Mouse (Mus musculus): ENCODE results near the gene Rsg1. TPM values are rescaled to one million over a fixed set of nuclear protein-coding genes. Genes with fewer than 3 reads are reported as not detected.
A peak's percentile ranks its signal among the peaks of the same experiment; 100 is the strongest.

The Rsg1 gene
- under 1 TPM; 0.42 to 0.52 TPM for total RNA-seq (2021)
- 0.88 and 1.1 TPM in 2 replicates for polyA plus RNA-seq (2012; rRNA removed)
- long read RNA-seq: 0 reads

DNA sequence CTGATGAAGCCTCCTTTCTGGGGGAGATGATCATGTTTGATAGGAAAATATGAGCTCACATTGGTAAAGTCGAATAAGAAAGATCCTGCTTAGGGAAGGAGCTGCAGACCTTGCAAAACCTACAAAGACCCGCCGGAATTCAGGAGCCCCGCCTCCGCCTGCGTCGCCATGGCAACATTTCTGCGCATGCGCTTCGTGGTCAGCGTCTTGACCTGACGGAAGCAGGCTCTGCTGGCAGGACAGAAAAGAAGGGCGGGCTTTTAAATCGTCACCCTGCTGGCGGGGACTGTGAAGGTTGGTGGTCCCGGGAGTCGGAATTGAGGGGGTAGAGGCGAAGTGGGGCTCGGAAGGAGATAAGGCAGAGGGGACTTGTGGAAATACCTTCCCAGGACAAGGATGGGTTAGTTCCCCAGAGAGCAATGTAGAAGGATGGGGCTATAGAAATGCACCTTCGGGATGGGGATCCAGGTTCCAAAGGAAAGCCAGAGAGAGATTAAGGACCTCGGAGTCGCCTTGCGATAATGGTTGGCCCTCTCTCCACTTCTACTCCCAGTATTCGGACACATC, at the start of gene Rsg1:
Gene Rsg1, plus strand, starts transcription at position 187 of the 567 bp plus-strand sequence.
- Histone ChIP-seq H3K9ac (ENCODE audit: low read depth, low read length) (peak within 1 kb of the TSS; percentile 59), H3K27me3 (ENCODE audit: control insufficient read depth, insufficient read depth, low read length) (no peaks in the 10 kb centered on the region), H3K4me1 (ENCODE audit: control insufficient read depth, insufficient read depth, low read length) (no peaks in the 10 kb centered on the region), H3K4me3 (peak within 1 kb of the TSS; percentile 55), H3K27ac (peak within 1 kb of the TSS; percentile 65), H3K36me3 (ENCODE audit: control insufficient read depth, insufficient read depth, low read length) (no peaks in the 10 kb centered on the region), H3K79me2 (replicated peaks; ENCODE audit: control insufficient read depth, insufficient read depth, low read length) (no peaks in the 10 kb centered on the region)
- under 1% methylated on average over 24 of the region's 24 CpGs for WGBS
- DNase-seq: peak; percentile 93 to 97
- intact Hi-C loops (cut with DNase I): loop anchor here (2.0 kb wide), 1 partner anchor 67 kb away; the partner anchor contains the start of gene Fbxo42
- TF ChIP-seq POLR2A (IDR thresholded peaks at IDR 0.05; ENCODE audit: insufficient read depth, low read depth, low read length): peak; percentile 60; the same call in 1 of the 2 replicates
- TF ChIP-seq EP300 (IDR thresholded peaks at IDR 0.05; ENCODE audit: insufficient read depth, low read depth, low read length): 0 out of 2 replicates have a peak, but pooled peaks have one; percentile 21
- TF ChIP-seq CTCF (IDR thresholded peaks at IDR 0.05): peak; percentile 34

DNA sequence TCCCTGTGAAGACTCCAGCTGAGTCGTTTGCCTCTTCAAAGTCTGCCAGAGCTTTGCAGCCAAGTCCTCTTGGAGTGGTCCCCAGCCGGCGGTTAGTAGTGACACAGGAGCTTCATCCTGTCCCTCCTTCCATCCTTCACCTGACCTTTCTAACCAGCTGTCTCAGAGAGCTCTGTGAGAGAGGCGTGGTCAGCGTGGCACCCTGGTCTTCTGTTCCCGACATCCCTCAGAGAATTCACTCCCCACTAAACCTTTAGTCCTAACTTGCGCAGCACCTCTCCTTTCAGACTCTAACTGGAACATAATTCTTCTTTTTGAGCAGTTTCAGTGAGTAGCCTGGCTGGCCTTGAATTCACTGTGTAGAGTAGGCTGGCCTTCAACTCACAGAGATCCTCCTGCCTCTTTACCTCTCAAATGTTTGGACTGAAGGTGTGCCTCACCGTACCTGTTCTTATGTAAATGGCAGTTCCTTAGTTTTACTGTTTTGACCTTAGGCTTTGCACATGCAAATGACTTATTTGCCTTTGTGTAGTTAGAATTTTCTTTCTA, 47.9 kb upstream of the Rsg1 start:
- TF ChIP-seq CTCF (IDR thresholded peaks at IDR 0.05): no peak
- TF ChIP-seq EP300 (IDR thresholded peaks at IDR 0.05; ENCODE audit: insufficient read depth, low read depth, low read length): no peak
- no peak for TF ChIP-seq POLR2A (IDR thresholded peaks at IDR 0.05; ENCODE audit: insufficient read depth, low read depth, low read length)
- Histone ChIP-seq H3K36me3 (ENCODE audit: control insufficient read depth, insufficient read depth, low read length) (no peaks in the 10 kb centered on the region), H3K27ac (no peak overlapping the region), H3K9ac (ENCODE audit: low read depth, low read length) (no peak overlapping the region), H3K4me3 (no peak overlapping the region), H3K27me3 (ENCODE audit: control insufficient read depth, insufficient read depth, low read length) (no peaks in the 10 kb centered on the region), H3K79me2 (replicated peaks; ENCODE audit: control insufficient read depth, insufficient read depth, low read length) (peaks cover 4% of the 10 kb centered on the region), H3K4me1 (ENCODE audit: control insufficient read depth, insufficient read depth, low read length) (peaks cover 2% of the 10 kb centered on the region)
- no peak for DNase-seq
- 66% methylated on average over 8 of the region's 8 CpGs for WGBS
- intact Hi-C loops (cut with DNase I): no loop called here

DNA sequence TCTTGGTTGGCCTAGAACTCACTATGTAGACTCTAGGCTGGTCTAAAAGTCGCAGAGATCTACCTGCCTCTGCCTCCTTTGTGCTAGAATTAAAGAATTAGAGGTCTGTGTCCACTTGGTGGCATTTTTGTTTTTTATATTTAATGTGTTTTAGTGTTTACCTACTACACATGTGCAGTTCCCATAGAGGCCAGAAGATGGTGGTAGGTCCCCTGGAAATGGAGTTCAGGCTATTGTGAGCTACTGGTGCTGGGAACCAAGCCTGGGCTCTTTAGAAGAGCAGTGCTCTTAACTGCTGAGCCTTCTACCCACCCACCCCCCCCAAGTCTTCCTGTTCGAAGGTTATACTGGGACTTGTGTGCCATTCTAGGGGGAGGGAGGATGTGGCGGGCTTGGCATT, 46.6 kb upstream of the Rsg1 start:
- Histone ChIP-seq H3K36me3 (ENCODE audit: control insufficient read depth, insufficient read depth, low read length) (no peaks in the 10 kb centered on the region), H3K4me3 (no peak overlapping the region), H3K27ac (no peak overlapping the region), H3K27me3 (ENCODE audit: control insufficient read depth, insufficient read depth, low read length) (no peaks in the 10 kb centered on the region), H3K9ac (ENCODE audit: low read depth, low read length) (no peak overlapping the region), H3K79me2 (replicated peaks; ENCODE audit: control insufficient read depth, insufficient read depth, low read length) (peaks cover 4% of the 10 kb centered on the region), H3K4me1 (ENCODE audit: control insufficient read depth, insufficient read depth, low read length) (no peaks in the 10 kb centered on the region)
- DNase-seq: no peak
- intact Hi-C loops (cut with DNase I): no loop called here
- TF ChIP-seq EP300 (IDR thresholded peaks at IDR 0.05; ENCODE audit: insufficient read depth, low read depth, low read length) (no peak), CTCF (IDR thresholded peaks at IDR 0.05) (peak; percentile 21)
- WGBS: 100% methylated on average over 3 of the region's 3 CpGs

DNA sequence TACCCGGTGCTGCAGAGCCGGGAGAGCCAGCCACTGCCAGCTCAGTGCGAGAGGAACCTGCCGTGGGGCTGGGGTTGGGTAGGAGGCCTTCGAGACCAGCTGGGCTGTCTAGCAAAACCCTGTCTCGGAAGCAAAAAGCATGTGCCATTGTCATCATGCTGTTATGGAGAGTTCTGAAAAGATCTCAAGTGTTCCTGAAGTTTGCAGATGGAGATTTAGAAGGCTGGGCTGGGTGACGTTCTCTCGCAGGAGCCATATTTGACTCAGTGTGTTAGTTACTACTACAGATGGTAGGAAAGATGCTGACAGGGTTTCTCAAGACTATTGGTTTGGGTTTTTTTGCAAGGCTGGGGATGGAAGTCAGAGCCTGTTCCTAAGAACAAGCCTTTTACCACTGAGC, 41.6 kb upstream of the Rsg1 start:
- Histone ChIP-seq H3K79me2 (replicated peaks; ENCODE audit: control insufficient read depth, insufficient read depth, low read length) (no peaks in the 10 kb centered on the region), H3K27ac (no peak overlapping the region), H3K4me1 (ENCODE audit: control insufficient read depth, insufficient read depth, low read length) (peaks cover 10% of the 10 kb centered on the region), H3K9ac (ENCODE audit: low read depth, low read length) (no peak overlapping the region), H3K4me3 (no peak overlapping the region), H3K36me3 (ENCODE audit: control insufficient read depth, insufficient read depth, low read length) (peaks cover 8% of the 10 kb centered on the region), H3K27me3 (ENCODE audit: control insufficient read depth, insufficient read depth, low read length) (no peaks in the 10 kb centered on the region)
- DNase-seq: no peak
- WGBS: 91% methylated on average over 8 of the region's 8 CpGs
- TF ChIP-seq CTCF (IDR thresholded peaks at IDR 0.05) (no peak), POLR2A (IDR thresholded peaks at IDR 0.05; ENCODE audit: insufficient read depth, low read depth, low read length) (no peak)
- intact Hi-C loops (cut with DNase I): no loop called here

DNA sequence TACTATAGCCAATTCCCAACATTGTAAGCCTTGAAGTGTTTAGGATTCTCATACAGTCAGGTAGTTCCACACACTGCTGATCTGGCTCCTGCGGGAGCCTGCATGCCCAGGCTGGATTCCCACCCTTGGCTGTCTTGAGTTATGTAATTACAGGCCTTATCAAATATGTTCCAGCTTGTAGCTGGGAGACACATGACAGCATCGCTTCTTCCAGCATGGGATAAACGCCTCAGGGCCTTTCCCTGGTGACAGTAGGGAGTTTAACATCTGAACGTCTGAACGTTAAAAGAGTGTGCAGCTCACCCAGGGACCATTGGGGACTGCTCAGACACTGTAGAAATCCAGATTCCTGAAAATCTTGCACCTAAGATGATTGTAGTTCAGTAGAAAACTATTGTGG, 38.0 kb upstream of the Rsg1 start:
- Histone ChIP-seq H3K27me3 (ENCODE audit: control insufficient read depth, insufficient read depth, low read length) (no peaks in the 10 kb centered on the region), H3K36me3 (ENCODE audit: control insufficient read depth, insufficient read depth, low read length) (peaks cover 8% of the 10 kb centered on the region), H3K4me1 (ENCODE audit: control insufficient read depth, insufficient read depth, low read length) (peaks cover 11% of the 10 kb centered on the region), H3K27ac (peak overlapping the region; percentile 34), H3K79me2 (replicated peaks; ENCODE audit: control insufficient read depth, insufficient read depth, low read length) (no peaks in the 10 kb centered on the region), H3K9ac (ENCODE audit: low read depth, low read length) (no peak overlapping the region), H3K4me3 (no peak overlapping the region)
- WGBS: 39% methylated on average over 5 of the region's 5 CpGs
- TF ChIP-seq POLR2A (IDR thresholded peaks at IDR 0.05; ENCODE audit: insufficient read depth, low read depth, low read length) (no peak), CTCF (IDR thresholded peaks at IDR 0.05) (no peak), EP300 (IDR thresholded peaks at IDR 0.05; ENCODE audit: insufficient read depth, low read depth, low read length) (0 out of 2 replicates have a peak, but pooled peaks have one; percentile 41)
- peak in 1 of 2 experiments; percentile 31 for DNase-seq
- intact Hi-C loops (cut with DNase I): no loop called here

DNA sequence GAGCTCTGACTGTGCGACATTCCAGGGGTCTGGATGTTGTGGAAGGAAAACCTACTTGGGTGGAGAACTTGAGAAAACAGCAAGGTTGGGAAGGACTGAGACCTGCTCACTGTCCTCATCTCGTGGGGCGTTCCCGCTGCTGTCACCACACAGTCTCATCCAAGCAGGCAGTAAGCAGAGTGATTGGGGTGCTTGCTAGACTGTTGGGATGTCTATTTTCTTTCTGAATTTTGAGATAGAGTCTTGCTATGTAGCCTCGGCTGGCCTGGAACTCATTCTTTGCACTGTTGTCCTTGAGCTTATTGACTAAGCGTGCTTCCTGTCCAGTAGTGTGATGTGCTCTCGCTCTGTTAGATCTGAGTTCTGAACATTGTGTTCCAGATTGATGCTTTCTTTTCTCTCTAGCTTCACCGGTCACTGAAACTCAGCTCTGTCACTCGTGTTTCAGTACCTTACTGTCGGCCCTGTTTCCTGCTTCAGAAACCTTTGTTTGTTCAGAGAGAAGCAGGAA, 37.4 kb upstream of the Rsg1 start:
- DNase-seq: no peak
- intact Hi-C loops (cut with DNase I): no loop called here
- Histone ChIP-seq H3K9ac (ENCODE audit: low read depth, low read length) (no peak overlapping the region; the same call in 1 of the 2 replicates), H3K4me3 (no peak overlapping the region), H3K36me3 (ENCODE audit: control insufficient read depth, insufficient read depth, low read length) (peaks cover 8% of the 10 kb centered on the region), H3K27ac (peak overlapping the region; percentile 34), H3K27me3 (ENCODE audit: control insufficient read depth, insufficient read depth, low read length) (no peaks in the 10 kb centered on the region), H3K79me2 (replicated peaks; ENCODE audit: control insufficient read depth, insufficient read depth, low read length) (no peaks in the 10 kb centered on the region), H3K4me1 (ENCODE audit: control insufficient read depth, insufficient read depth, low read length) (peaks cover 11% of the 10 kb centered on the region)
- no peak for TF ChIP-seq POLR2A (IDR thresholded peaks at IDR 0.05; ENCODE audit: insufficient read depth, low read depth, low read length)
- TF ChIP-seq EP300 (IDR thresholded peaks at IDR 0.05; ENCODE audit: insufficient read depth, low read depth, low read length): no peak
- TF ChIP-seq CTCF (IDR thresholded peaks at IDR 0.05): no peak
- WGBS: 55% methylated on average over 10 of the region's 10 CpGs

Data from heart, adult 2 months (tissue).